Mouse (Mus musculus) left cerebral cortex, adult 9 months (tissue): Measurements from ENCODE around the gene Lrch4.

Experiments
- DNase-seq, 2 experiments: peaks; one replicate each; pipeline ENCODE4 v3.0.0; 2022; ENCODE audit warnings: low spot score in 2 of 2

The Lrch4 gene

GRCm38 (mm10) chr5:137652474-137652873 lies 23.6 kb downstream of the Lrch4 start:
- peak in 1 of 2 experiments; percentile 67 for DNase-seq

- no peak for DNase-seq
Measured at GRCm38 (mm10) chr5:137653366-137653765, 24.4 kb downstream of the Lrch4 start.

GRCm38 (mm10) chr5:137654746-137655145 lies 25.8 kb downstream of the Lrch4 start:
- no peak for DNase-seq

GRCm38 (mm10) chr5:137656977-137657376 lies 28.1 kb downstream of the Lrch4 start:
- DNase-seq, result peak; percentile 55 to 81

GRCm38 (mm10) chr5:137660064-137660688 lies 31.3 kb downstream of the Lrch4 start:
- DNase-seq, result peak in 1 of 2 experiments; percentile 30

GRCm38 (mm10) chr5:137663057-137663456 lies 34.1 kb downstream of the Lrch4 start:
- DNase-seq, result no peak

- no peak for DNase-seq
Measured at GRCm38 (mm10) chr5:137668971-137669370, 40.0 kb downstream of the Lrch4 start.

GRCm38 (mm10) chr5:137670240-137670639 lies 41.3 kb downstream of the Lrch4 start:
- DNase-seq, result no peak

GRCm38 (mm10) chr5:137671443-137672240 lies 42.7 kb downstream of the Lrch4 start:
- peak in 1 of 2 experiments; percentile 46 for DNase-seq

GRCm38 (mm10) chr5:137672361-137672760 lies 43.4 kb downstream of the Lrch4 start:
- no peak for DNase-seq

- DNase-seq, result no peak
Measured at GRCm38 (mm10) chr5:137673015-137673414, 44.1 kb downstream of the Lrch4 start.

GRCm38 (mm10) chr5:137674786-137675185 lies 45.9 kb downstream of the Lrch4 start:
- no peak for DNase-seq

GRCm38 (mm10) chr5:137677859-137678258 lies 48.9 kb downstream of the Lrch4 start:
- DNase-seq, result no peak

GRCm38 (mm10) chr5:137678736-137679135 lies 49.8 kb downstream of the Lrch4 start:
- DNase-seq, result no peak

GRCm38 (mm10) chr5:137679726-137680125 lies 50.8 kb downstream of the Lrch4 start:
- DNase-seq, result no peak

- DNase-seq, result peak in 1 of 2 experiments; percentile 39
Measured at GRCm38 (mm10) chr5:137682526-137682925, 53.6 kb downstream of the Lrch4 start.

- no peak for DNase-seq
Measured at GRCm38 (mm10) chr5:137683388-137684293, 54.7 kb downstream of the Lrch4 start.

- DNase-seq, result peak; percentile 99 to 100
Measured at GRCm38 (mm10) chr5:137684294-137685123, 55.6 kb downstream of the Lrch4 start, which contains the start of gene Agfg2. Agfg2 (minus strand) TSS chr5:137684726.

GRCm38 (mm10) chr5:137685653-137686052 lies 56.7 kb downstream of the Lrch4 start:
- no peak for DNase-seq

GRCm38 (mm10) chr5:137686127-137686790 lies 57.3 kb downstream of the Lrch4 start:
- DNase-seq, result no peak
